Mouse (Mus musculus) midbrain, embryonic 16.5 days (tissue): ENCODE data around the gene Tmem163. TPM values are rescaled to one million over a fixed set of nuclear protein-coding genes. Genes with fewer than 3 reads are reported as not detected.
A peak's percentile ranks its signal among the peaks of the same experiment; 100 is the strongest.

Source experiments
- ATAC-seq: fragments of 200-750 bp; cut with Nextera tagmentation; 2 replicates; pipeline ENCODE4 v1.8.0; 2017; ENCODE audit warnings: moderate TSS enrichment
- H3K27ac ChIP-seq: fragments of 300-500 bp; sonication (generic); 2 replicates; pipeline ENCODE4 v1.5.1; 2014; ENCODE audit warnings: mild to moderate bottlenecking, low read length, mixed read lengths
- H3K27me3 ChIP-seq: fragments of 300-500 bp; sonication (generic); 2 replicates; pipeline ENCODE4 v1.6.1; 2014; ENCODE audit warnings: low read depth, low read length, mixed read lengths; ENCODE audit not compliant: control insufficient read depth, insufficient read depth
- H3K36me3 ChIP-seq: fragments of 300-500 bp; sonication (generic); 2 replicates; pipeline ENCODE4 v1.6.1; 2014; ENCODE audit warnings: mild to moderate bottlenecking, low read length, moderate library complexity, mixed read lengths; ENCODE audit not compliant: control insufficient read depth, insufficient read depth
- H3K4me1 ChIP-seq: fragments of 300-500 bp; sonication (generic); 2 replicates; pipeline ENCODE4 v1.6.1; 2014; ENCODE audit warnings: mild to moderate bottlenecking, low read length, mixed read lengths; ENCODE audit not compliant: control insufficient read depth, insufficient read depth
- H3K4me2 ChIP-seq: fragments of 300-500 bp; sonication (generic); 2 replicates; pipeline ENCODE4 v1.6.1; 2014; ENCODE audit warnings: mild to moderate bottlenecking, low read length, mixed read lengths
- H3K4me3 ChIP-seq: fragments of 300-500 bp; sonication (generic); 2 replicates; pipeline ENCODE4 v1.5.1; 2014; ENCODE audit warnings: low read depth, mild to moderate bottlenecking, low read length, moderate library complexity, mixed read lengths
- H3K9ac ChIP-seq: fragments of 300-500 bp; sonication (generic); 2 replicates; pipeline ENCODE4 v1.6.1; 2014; ENCODE audit warnings: low read depth, low read length, mixed read lengths
- H3K9me3 ChIP-seq: fragments of 300-500 bp; sonication (generic); replicated peaks from 2 replicates; pipeline ENCODE4 v1.6.1; 2014; ENCODE audit warnings: mild to moderate bottlenecking, low read length, mixed read lengths; ENCODE audit not compliant: control insufficient read depth, poor library complexity, severe bottlenecking
- WGBS: fragments of 180-500 bp; shearing (Covaris S2); extraction: QIAGEN DNeasy Blood & Tissue Kit; methylation state at CpG from one replicate; pipeline ENCODE4 v1.1.7; 2014; 5-methylcytosine and 5-hydroxymethylcytosine counted together
- polyA plus RNA-seq: library from polyadenylated mRNA; unstranded; fragments of >200 nt; fragmentation: Nextera tagmentation; extraction: Ambion mirVana; gene quantifications from 2 replicates; pipeline ENCODE4 v1.2.1, GENCODE M21; 2015

The Tmem163 gene
- polyA plus RNA-seq, 1 experiment from 2014 or later: 68.7 TPM

DNA sequence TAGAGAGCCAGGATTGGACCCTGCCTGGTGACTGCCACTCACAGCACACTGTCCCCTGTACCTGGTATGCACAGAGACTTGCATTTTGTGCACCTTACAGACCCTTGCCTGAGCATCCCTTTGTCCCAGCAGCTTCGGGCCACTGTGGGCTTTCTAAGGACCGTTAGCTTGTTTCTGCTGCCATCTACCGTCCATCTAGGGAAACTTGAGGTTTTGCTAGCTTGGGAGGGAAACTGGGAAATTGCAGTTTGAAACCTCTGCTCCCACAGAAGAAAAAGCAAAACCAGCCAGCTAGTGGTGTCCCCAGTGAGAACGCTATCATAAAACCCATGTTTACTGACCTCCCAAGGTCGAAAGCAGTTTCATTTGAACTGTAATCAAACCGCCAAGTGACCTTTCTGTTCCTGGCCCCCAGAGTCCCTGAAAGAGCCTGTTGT is 220.3 kb downstream of the Tmem163 start:
- H3K36me3 ChIP-seq: no peaks in the 10 kb centered on the region
- WGBS: 16% methylated on average over 6 of the region's 6 CpGs
- peak overlapping the region; percentile 60 for H3K27ac ChIP-seq
- ATAC-seq: peak; percentile 90
- no peak overlapping the region for H3K4me2 ChIP-seq
- no peaks in the 10 kb centered on the region for H3K27me3 ChIP-seq
- peak overlapping the region; percentile 42; the same call in 1 of the 2 replicates for H3K9ac ChIP-seq
- H3K4me3 ChIP-seq: no peak overlapping the region
- H3K4me1 ChIP-seq: peaks cover 6% of the 10 kb centered on the region; the same call in 1 of the 2 replicates
- H3K9me3 ChIP-seq: no peaks in the 10 kb centered on the region

DNA sequence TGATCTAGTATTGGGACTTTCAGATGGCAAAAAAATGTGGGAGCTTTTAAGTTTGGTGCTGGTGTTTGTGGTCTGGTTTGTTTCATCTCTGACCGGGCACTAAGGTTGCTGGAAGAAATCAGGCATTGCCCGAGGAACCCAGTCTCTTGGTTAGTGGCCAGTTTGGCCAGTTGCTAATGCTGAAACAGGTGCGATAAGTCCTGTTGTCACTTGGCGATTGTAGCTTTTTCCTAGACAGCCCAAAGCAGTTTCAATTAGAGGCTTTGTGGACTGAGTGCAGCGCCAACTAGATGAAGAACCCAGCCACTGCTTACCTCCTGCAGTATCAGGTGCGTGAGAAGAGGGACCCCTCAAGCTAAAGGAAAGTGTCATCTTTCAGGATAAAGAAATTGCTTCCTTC is 226.0 kb downstream of the Tmem163 start:
- peaks cover 3% of the 10 kb centered on the region; the same call in 1 of the 2 replicates for H3K4me1 ChIP-seq
- H3K27me3 ChIP-seq: no peaks in the 10 kb centered on the region
- H3K27ac ChIP-seq: no peak overlapping the region
- peaks cover 4% of the 10 kb centered on the region for H3K36me3 ChIP-seq
- 95% methylated on average over 6 of the region's 6 CpGs for WGBS
- no peak overlapping the region for H3K4me3 ChIP-seq
- H3K4me2 ChIP-seq: no peak overlapping the region
- H3K9me3 ChIP-seq: peaks cover 1% of the 10 kb centered on the region; the same call in 1 of the 2 replicates
- H3K9ac ChIP-seq: no peak overlapping the region
- ATAC-seq: no peak

DNA sequence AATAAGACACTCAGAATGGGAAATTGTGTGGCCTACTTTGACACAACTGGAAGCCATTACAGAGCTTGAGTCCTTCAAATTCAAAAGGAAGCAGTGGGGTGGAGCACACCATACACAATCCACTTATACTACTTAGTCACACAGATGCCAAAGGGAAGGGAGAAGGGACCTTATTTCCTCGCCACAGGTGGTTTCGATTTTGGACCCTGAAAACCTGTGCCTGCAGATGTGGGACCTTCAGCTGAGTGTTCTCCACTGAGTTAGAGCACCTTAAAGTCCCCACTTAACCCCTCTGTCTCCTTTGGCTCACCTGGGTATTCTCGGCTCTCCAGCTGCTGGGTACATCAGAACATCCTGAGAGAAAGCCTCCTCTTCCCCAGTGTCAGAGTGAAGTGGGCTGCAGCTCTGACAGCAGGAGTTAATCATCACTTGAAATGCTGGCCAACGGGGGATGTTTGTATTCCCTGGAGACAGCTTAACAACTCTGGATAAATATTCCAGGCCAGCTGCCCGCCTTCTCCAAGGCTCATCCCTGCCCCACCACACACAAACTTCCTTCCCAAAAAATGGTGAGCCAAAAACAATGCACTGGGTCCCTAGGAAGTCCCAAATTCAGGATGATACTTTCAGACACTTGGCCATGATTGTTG is 234.4 kb downstream of the Tmem163 start:
- no peak overlapping the region for H3K27ac ChIP-seq
- no peak for ATAC-seq
- no peak overlapping the region for H3K9ac ChIP-seq
- H3K4me1 ChIP-seq: peaks cover 6% of the 10 kb centered on the region; the same call in 1 of the 2 replicates
- H3K36me3 ChIP-seq: peaks cover 7% of the 10 kb centered on the region
- no peaks in the 10 kb centered on the region for H3K27me3 ChIP-seq
- no peak overlapping the region for H3K4me2 ChIP-seq
- WGBS: 35% methylated on average over 5 of the region's 5 CpGs
- no peak overlapping the region for H3K4me3 ChIP-seq
- H3K9me3 ChIP-seq: peaks cover 6% of the 10 kb centered on the region; the same call in 1 of the 2 replicates

DNA sequence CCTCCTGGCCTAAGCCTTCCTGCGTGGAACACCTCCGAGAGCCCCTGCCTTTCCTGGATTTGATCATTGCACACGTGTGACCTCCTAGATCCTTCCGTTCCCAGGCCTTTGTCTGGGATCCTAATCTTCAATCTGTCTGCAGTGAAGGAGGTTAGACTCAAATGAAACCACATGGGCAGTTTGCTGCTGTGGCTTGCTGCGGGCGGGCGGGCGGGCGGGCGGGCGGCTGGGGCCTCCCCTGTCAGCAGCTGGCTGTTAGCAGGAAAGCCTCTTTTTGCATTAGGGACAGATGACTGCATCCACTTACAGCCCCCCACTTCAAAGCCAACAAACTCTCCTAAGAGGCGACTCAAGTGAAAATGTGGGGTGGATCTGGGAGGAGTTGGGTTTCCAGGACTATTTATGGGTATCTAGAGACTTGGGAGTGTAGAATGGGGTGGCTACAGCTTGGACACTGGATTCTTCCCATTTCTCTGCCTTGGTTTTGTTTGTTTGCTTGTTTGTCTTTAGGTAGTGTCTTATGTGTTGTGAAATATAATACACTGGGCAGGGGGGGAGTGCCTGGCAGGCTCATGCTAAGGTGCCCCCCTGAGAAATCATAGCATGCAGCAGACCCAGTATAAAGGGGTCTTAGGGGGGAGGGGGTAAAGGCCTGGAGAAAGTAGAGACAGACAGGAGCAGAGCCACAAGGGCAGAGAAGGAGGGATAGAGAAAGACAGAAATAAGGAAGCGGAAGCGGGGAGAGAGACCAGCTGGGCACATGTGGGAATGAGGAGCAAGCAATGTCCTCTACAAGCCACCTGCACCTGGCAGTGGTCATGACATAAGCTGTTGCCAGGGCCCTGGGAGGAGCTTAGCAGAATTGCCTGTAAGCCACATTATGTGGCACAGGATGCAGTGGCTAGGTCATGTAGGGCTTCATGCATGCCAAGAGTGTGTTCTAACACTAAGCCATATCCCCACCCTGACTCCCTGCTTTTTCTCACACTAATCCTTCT is 236.2 kb downstream of the Tmem163 start:
- peak; percentile 19; the same call in 1 of the 2 replicates for ATAC-seq
- Histone ChIP-seq H3K4me2 (no peak overlapping the region), H3K36me3 (0 out of 2 replicates have a peak, but pooled peaks cover 3% of the 10 kb centered on the region), H3K27me3 (no peaks in the 10 kb centered on the region), H3K4me3 (no peak overlapping the region), H3K9ac (no peak overlapping the region), H3K4me1 (peaks cover 6% of the 10 kb centered on the region; the same call in 1 of the 2 replicates), H3K9me3 (peaks cover 3% of the 10 kb centered on the region; the same call in 1 of the 2 replicates), H3K27ac (no peak overlapping the region)
- WGBS: 26% methylated on average over 14 of the region's 14 CpGs

DNA sequence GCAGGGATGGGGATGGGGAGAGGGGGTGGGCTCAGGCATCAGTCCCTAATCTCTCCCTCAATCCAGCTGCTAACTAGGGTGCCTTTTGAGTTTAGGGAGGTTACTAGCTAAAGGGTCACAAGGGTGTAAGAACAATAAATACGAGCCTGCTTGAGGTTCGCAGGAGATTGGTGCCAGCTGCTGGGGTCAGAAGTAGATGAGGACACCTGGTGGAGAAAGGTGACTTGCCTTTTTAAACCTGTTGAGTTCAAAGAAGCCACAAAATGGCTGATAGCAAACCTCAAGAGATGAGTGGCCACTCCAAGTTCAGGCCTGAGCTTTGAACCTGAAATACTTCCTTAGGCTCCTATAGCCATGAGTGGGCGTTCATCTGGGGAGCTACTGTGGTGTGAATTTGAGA is 237.6 kb downstream of the Tmem163 start:
- Histone ChIP-seq H3K4me3 (no peak overlapping the region), H3K9me3 (no peaks in the 10 kb centered on the region), H3K4me1 (peaks cover 6% of the 10 kb centered on the region; the same call in 1 of the 2 replicates), H3K4me2 (no peak overlapping the region), H3K9ac (no peak overlapping the region), H3K27me3 (no peaks in the 10 kb centered on the region), H3K27ac (no peak overlapping the region), H3K36me3 (no peaks in the 10 kb centered on the region)
- WGBS: 83% methylated on average over 3 of the region's 3 CpGs
- ATAC-seq: no peak

DNA sequence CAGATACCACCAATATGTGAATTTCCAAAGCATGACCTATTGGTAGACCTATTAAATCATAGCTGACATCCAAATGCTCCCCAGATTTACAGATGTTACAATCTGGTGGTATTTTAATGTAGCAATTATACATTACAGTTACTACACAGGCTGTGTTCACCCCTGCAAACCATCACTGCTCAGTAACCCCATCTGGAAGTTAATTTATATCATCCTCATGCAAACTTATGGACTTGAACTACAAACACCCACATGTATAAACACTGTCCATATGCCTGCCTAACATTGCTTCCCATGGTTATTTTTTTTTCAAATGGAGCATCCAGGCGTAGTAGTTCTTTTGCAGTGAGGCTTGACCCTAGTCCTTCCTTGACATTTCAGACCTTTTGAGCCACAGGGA is 238.3 kb downstream of the Tmem163 start:
- WGBS: 87% methylated on average over 1 of the region's 1 CpGs
- Histone ChIP-seq H3K4me2 (no peak overlapping the region), H3K4me1 (peaks cover 6% of the 10 kb centered on the region; the same call in 1 of the 2 replicates), H3K36me3 (no peaks in the 10 kb centered on the region), H3K4me3 (no peak overlapping the region), H3K9ac (no peak overlapping the region), H3K9me3 (no peaks in the 10 kb centered on the region), H3K27ac (no peak overlapping the region), H3K27me3 (no peaks in the 10 kb centered on the region)
- no peak for ATAC-seq

DNA sequence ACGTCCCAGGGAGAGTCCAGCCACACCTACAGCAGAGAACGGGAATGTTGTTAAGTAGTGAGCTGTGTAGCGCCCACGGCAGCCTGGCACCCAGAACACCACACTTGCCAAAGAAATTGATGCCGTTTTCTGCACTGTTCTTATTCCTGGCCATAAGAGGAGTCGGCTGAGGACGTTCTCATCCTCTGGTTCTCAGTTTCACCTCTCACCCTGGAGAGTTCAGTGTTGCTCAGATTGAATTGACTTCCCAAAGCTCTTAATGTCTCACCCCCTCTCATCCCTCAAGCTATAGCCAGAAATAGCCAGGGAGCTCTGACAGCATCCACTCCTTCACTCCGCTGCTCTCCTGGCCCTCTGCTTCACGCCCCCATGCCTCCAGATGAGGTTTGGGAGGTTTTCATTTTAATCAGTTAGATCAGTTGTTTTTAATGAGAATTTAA is 239.9 kb downstream of the Tmem163 start:
- WGBS: 82% methylated on average over 9 of the region's 9 CpGs
- Histone ChIP-seq H3K27ac (no peak overlapping the region), H3K36me3 (no peaks in the 10 kb centered on the region), H3K9ac (no peak overlapping the region), H3K27me3 (no peaks in the 10 kb centered on the region), H3K4me3 (no peak overlapping the region), H3K9me3 (no peaks in the 10 kb centered on the region), H3K4me2 (no peak overlapping the region), H3K4me1 (peaks cover 6% of the 10 kb centered on the region; the same call in 1 of the 2 replicates)
- ATAC-seq: no peak

DNA sequence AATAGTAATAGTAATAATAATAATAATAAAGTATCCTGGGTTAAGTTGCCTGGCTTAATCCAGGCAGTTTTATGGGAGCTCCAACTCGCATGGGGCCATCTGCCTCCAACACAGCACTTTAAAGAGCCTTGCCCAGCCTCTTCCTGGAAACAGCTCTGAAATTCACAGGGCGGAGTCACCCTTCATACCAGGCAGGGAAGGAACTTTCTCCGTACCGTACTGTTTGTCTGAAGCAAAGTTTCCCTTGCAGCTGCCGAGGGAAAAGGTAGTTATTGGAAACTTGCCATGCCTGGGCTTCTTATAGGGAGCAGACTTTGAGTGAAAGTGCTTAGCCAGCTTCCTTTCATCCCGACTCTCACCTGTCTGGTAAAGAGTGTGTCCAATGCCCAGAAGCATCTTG is 242.3 kb downstream of the Tmem163 start:
- H3K27me3 ChIP-seq: no peaks in the 10 kb centered on the region
- no peak overlapping the region for H3K4me3 ChIP-seq
- H3K36me3 ChIP-seq: no peaks in the 10 kb centered on the region
- no peak overlapping the region for H3K9ac ChIP-seq
- H3K4me2 ChIP-seq: no peak overlapping the region
- H3K27ac ChIP-seq: no peak overlapping the region
- no peak for ATAC-seq
- H3K4me1 ChIP-seq: no peaks in the 10 kb centered on the region; the same call in none of the 2 replicates
- H3K9me3 ChIP-seq: no peaks in the 10 kb centered on the region
- WGBS: 84% methylated on average over 6 of the region's 6 CpGs
